Mouse (Mus musculus) cortical plate, adult 2 months (tissue): Measurements from ENCODE around the gene Ifi206.

Source experiments
- CTCF ChIP-seq: fragments of 200-500 bp; IDR thresholded peaks from 2 replicates; pipeline ENCODE4 v1.5.1; 2011; ENCODE audit warnings: mild to moderate bottlenecking, control low read depth, low read length; ENCODE audit not compliant: insufficient read depth; ENCODE audit errors: extremely low read depth
- POLR2A ChIP-seq: fragments of 200-500 bp; IDR thresholded peaks from 2 replicates; pipeline ENCODE4 v1.6.1; 2011; ENCODE audit warnings: mild to moderate bottlenecking, low read length, control low read depth; ENCODE audit not compliant: insufficient read depth; ENCODE audit errors: extremely low read depth

DNA sequence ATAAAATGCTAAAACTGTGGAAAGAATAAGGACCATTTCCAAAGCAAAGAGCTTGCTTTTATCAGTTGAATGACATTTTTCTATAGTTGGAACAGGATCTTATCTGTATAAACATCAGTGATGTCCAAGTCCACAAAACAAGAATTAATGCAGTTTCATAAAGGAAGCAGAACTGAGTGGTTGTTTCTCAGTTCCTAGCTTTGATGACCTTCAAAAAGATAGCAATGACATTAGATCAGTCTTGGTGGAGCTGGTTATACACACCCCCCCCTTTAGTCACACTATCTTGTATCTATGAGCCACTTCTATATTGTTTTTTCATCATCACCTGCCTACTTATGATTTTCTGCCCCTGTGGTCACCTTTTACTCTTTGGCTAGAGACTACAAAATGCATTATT lies 30.6 kb upstream of the Ifi206 start:
- TF ChIP-seq CTCF, result no peak
- no peak for TF ChIP-seq POLR2A
